Mouse (Mus musculus) adrenal gland, adult 8-10 months (tissue): ENCODE data around the gene Nxpe2. TPM values are rescaled to one million over a fixed set of nuclear protein-coding genes. Genes with fewer than 3 reads are reported as not detected.

Experiments
- DNase-seq: peaks from one replicate; pipeline ENCODE4 v3.0.0; 2022
- total RNA-seq, 4 experiments: library from RNA; stranded (reverse); gene quantifications; 2 replicates each; pipeline ENCODE4 v1.2.4; 2022

The Nxpe2 gene
- total RNA-seq, 4 experiments from 2014 or later: 0.55 to 2.4 (median 1.1) TPM

DNA sequence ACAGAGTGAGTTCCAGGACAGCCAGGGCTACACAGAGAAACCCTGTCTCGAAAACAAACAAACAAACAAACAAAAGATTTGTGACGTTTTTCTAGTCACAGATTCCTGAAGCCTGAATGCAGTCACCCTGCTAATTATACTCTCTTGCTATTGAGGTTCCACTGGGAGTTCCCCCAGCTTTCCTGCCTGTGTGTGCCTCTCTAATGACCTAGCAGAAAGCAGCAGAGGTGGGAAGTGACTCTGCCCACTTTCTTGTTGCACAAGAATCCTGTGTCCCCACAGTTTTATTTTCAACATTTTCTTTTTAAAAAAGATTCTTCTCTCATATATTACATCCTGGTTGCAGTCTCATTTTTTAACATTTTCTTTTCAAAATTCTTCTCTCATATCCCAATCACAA, 58.5 kb downstream of the Nxpe2 start:
- no peak for DNase-seq

DNA sequence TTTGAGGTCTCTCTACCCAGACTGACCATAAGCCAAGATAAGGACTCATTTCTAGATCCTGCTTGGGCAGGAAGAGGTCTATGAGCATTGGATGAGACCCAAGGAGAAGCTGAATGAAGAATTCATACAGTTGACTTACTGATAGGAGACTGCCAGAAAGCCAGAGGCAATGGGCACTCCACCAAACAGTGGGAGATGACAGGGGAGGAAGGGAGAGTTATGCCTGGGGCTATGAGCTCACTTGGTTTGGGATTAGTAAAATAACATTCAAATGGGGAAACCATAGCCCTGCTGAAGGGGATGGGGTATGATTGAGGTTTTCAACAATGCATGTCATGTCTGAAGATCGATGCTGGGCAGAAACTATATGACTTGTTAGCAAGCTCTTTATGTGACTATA, 63.0 kb downstream of the Nxpe2 start:
- no peak for DNase-seq

DNA sequence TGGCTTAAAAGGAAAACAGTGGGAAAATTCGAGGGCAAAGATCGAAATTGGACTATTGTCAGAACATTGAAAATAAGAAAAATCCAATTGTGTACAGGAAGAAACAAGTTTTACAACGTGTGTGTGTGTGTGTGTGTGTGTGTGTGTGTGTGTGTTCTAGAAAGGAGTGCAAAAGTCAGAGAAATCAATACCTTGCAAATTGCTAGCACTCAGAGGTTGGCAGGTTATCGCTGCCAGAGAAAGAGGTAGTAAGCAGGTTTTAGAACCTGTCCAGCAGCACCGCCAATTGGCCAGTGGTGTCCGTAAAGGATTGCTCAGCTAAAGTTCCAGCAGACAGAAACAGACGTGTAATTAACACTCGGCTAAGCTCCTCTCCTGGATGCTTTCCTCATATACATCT, 69.0 kb downstream of the Nxpe2 start:
- no peak for DNase-seq

DNA sequence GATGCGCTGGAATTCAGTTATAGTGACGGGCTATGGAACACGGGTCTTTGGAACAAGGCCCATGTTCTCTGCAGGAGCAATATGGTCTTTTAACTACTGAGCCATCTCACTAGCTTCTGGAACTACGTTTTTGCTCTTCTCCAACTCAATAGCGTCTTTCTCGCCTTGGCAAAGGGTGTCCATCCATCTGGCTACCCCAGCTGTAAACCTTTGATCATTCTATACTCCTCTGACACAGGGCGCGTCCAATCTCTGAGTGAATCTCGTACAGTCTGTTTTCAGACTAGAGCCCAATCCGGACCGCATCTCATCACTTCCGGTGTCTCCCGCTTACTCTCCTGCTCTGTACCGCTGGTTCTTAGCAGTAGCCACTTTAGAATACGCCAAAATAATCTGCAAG, 76.4 kb downstream of the Nxpe2 start:
- no peak for DNase-seq

Other genes starting within 250 kb of the Nxpe2 start
- 10 to 100 TPM in 1 of 4 experiments, 1 to 10 TPM in 3; 2.1 to 10.4 (median 6.7) TPM for gene Nxpe4, start 191.4 kb downstream of the Nxpe2 start, total RNA-seq
- gene Rexo2, start 127.2 kb upstream of the Nxpe2 start, total RNA-seq: 100 to 1,000 TPM; 122 to 161 (median 136) TPM
- 10 to 100 TPM; 65.1 to 78.1 (median 71.5) TPM for gene Rbm7, start 141.8 kb upstream of the Nxpe2 start, total RNA-seq
- gene Gm5617, start 142.0 kb upstream of the Nxpe2 start, total RNA-seq: 10 to 100 TPM; 29.0 to 44.7 (median 41.5) TPM